Mouse (Mus musculus): ENCODE measurements around the gene Crisp3. TPM values are rescaled to one million over a fixed set of nuclear protein-coding genes. Genes with fewer than 3 reads are reported as not detected.

Gene Crisp3
- polyA plus RNA-seq, 1 experiment from 2014 or later, result not detected

Other genes with a start within 250 kb of the Crisp3 start
- not detected in 2 replicates for gene AC192777.2, start 146.8 kb downstream of the Crisp3 start, polyA plus RNA-seq (2014; fragmentation: Nextera tagmentation; extraction: Ambion mirVana)
- not detected in 2 replicates for gene Pgk2, start 33.6 kb downstream of the Crisp3 start, polyA plus RNA-seq (2014; fragmentation: Nextera tagmentation; extraction: Ambion mirVana)
- not detected in 2 replicates for gene Crisp1, start 76.9 kb upstream of the Crisp3 start, polyA plus RNA-seq (2014; fragmentation: Nextera tagmentation; extraction: Ambion mirVana)